ENCODE assay signal across 16 mouse cellular contexts in genomic region chr12:55463087-55463486, GRCm38 (mm10). TPM values are rescaled to one million over a fixed set of nuclear protein-coding genes. Genes with fewer than 3 reads are reported as not detected.
A peak's percentile ranks its signal among the peaks of the same experiment; 100 is the strongest.
DNase-seq lines count a peak whose midpoint lies in the region; ATAC-seq and TF ChIP-seq lines count a peak whose summit lies in the region.
"Had no signal": no experiment of that assay in that cellular context is flagged by ENCODE, and none has a peak within 500 bp of the region (broad histone marks: within the 10 kb centered on the region; RNA-seq: fewer than 3 reads in every experiment).

No protein-coding gene starts in this region.

- no peaks in the 10 kb centered on the region for H3K36me3 ChIP-seq in forebrain, postnatal 0 days (ENCODE audit: insufficient read depth)
- no peaks in the 10 kb centered on the region for H3K36me3 ChIP-seq in forebrain, embryonic 16.5 days (ENCODE audit: control insufficient read depth, insufficient read depth)
- no peaks in the 10 kb centered on the region for H3K36me3 ChIP-seq in lung, postnatal 0 days (ENCODE audit: insufficient read depth, low read length)
- H3K36me3 ChIP-seq in embryonic facial prominence, embryonic 14.5 days (ENCODE audit: control insufficient read depth, insufficient read depth, low read length): no peaks in the 10 kb centered on the region
- H3K36me3 ChIP-seq in stomach, embryonic 15.5 days: no peaks in the 10 kb centered on the region
- no peaks in the 10 kb centered on the region for H3K36me3 ChIP-seq in midbrain, embryonic 11.5 days (ENCODE audit: control insufficient read depth, insufficient read depth, low read length)
- H3K36me3 ChIP-seq: forebrain, embryonic 12.5 days; G1E had no signal

- TF ChIP-seq CTCF in forebrain, postnatal 0 days (IDR thresholded peaks at IDR 0.05; ENCODE audit: low read depth): no peak
- no peak for TF ChIP-seq CTCF in lung, postnatal 0 days (IDR thresholded peaks at IDR 0.05)

- intact Hi-C loops in left cerebral cortex, postnatal 25 days (cut with DNase I): no loop called here

- 70% methylated on average over 5 of the region's 5 CpGs for WGBS in forebrain, postnatal 0 days
- WGBS in forebrain, embryonic 16.5 days: 76% methylated on average over 5 of the region's 5 CpGs
- 76% methylated on average over 5 of the region's 5 CpGs for WGBS in lung, postnatal 0 days
- 77% methylated on average over 5 of the region's 5 CpGs for WGBS in embryonic facial prominence, embryonic 14.5 days
- 84% methylated on average over 5 of the region's 5 CpGs for WGBS in stomach, embryonic 15.5 days
- WGBS in midbrain, embryonic 11.5 days: 82% methylated on average over 5 of the region's 5 CpGs

- no peak overlapping the region for H3K9ac ChIP-seq in forebrain, postnatal 0 days
- no peak overlapping the region for H3K9ac ChIP-seq in forebrain, embryonic 16.5 days (replicated peaks; ENCODE audit: low read depth, low read length)
- H3K9ac ChIP-seq in lung, postnatal 0 days (replicated peaks; ENCODE audit: low read depth): no peak overlapping the region
- no peak overlapping the region for H3K9ac ChIP-seq in embryonic facial prominence, embryonic 14.5 days (ENCODE audit: low read depth, low read length)
- no peak overlapping the region for H3K9ac ChIP-seq in stomach, embryonic 15.5 days
- no peak overlapping the region for H3K9ac ChIP-seq in midbrain, embryonic 11.5 days (ENCODE audit: low read length)
- H3K9ac ChIP-seq: forebrain, embryonic 12.5 days had no signal

- ATAC-seq in forebrain, postnatal 0 days: no peak
- no peak for ATAC-seq in forebrain, embryonic 16.5 days
- ATAC-seq in lung, postnatal 0 days: no peak
- no peak for ATAC-seq in embryonic facial prominence, embryonic 14.5 days (ENCODE audit: low read depth)
- ATAC-seq in stomach, embryonic 15.5 days (ENCODE audit: insufficient read depth, low FRiP score, low read depth): no peak
- no peak for ATAC-seq in midbrain, embryonic 11.5 days (ENCODE audit: low FRiP score)

- H3K4me2 ChIP-seq in forebrain, postnatal 0 days (ENCODE audit: low read depth): no peak overlapping the region
- no peak overlapping the region for H3K4me2 ChIP-seq in forebrain, embryonic 16.5 days (ENCODE audit: low read length)
- H3K4me2 ChIP-seq in lung, postnatal 0 days (replicated peaks; ENCODE audit: low read depth, low read length): no peak overlapping the region
- H3K4me2 ChIP-seq in embryonic facial prominence, embryonic 14.5 days (ENCODE audit: low read depth, low read length): no peak overlapping the region
- H3K4me2 ChIP-seq in stomach, embryonic 15.5 days: no peak overlapping the region
- no peak overlapping the region for H3K4me2 ChIP-seq in midbrain, embryonic 11.5 days
- H3K4me2 ChIP-seq: forebrain, embryonic 12.5 days had no signal

- no peak for DNase-seq in forebrain, postnatal 0 days
- no peak for DNase-seq in lung, postnatal 0 days (ENCODE audit: low spot score)
- DNase-seq in lung, postnatal 36 days: no peak
- DNase-seq in embryonic facial prominence, embryonic 14.5 days (ENCODE audit: low spot score): no peak
- no peak for DNase-seq in midbrain, embryonic 11.5 days (ENCODE audit: low spot score, missing footprints)
- DNase-seq in left cerebral cortex, postnatal 25 days (ENCODE audit: low spot score in 2 of 2): no peak
- DNase-seq: gastrocnemius, adult 2 months; kidney, adult 18-20 months; layer of hippocampus, adult 9-11 months; liver; right cerebral cortex, postnatal 4 days had no signal

- H3K27me3 ChIP-seq in forebrain, postnatal 0 days (ENCODE audit: insufficient read depth, low read length): no peaks in the 10 kb centered on the region
- no peaks in the 10 kb centered on the region for H3K27me3 ChIP-seq in forebrain, embryonic 16.5 days (replicated peaks; ENCODE audit: control insufficient read depth, insufficient read depth, low read length)
- H3K27me3 ChIP-seq in lung, postnatal 0 days (replicated peaks; ENCODE audit: insufficient read depth, low read length): no peaks in the 10 kb centered on the region
- H3K27me3 ChIP-seq in embryonic facial prominence, embryonic 14.5 days (replicated peaks; ENCODE audit: control insufficient read depth, insufficient read depth, low read length): no peaks in the 10 kb centered on the region
- H3K27me3 ChIP-seq in stomach, embryonic 15.5 days (replicated peaks): no peaks in the 10 kb centered on the region
- no peaks in the 10 kb centered on the region for H3K27me3 ChIP-seq in midbrain, embryonic 11.5 days (ENCODE audit: control insufficient read depth, insufficient read depth, low read length)

- H3K9me3 ChIP-seq in forebrain, postnatal 0 days (ENCODE audit: low read length): no peaks in the 10 kb centered on the region
- no peaks in the 10 kb centered on the region for H3K9me3 ChIP-seq in forebrain, embryonic 16.5 days (ENCODE audit: control insufficient read depth, low read length)
- no peaks in the 10 kb centered on the region for H3K9me3 ChIP-seq in lung, postnatal 0 days (ENCODE audit: low read length)
- no peaks in the 10 kb centered on the region for H3K9me3 ChIP-seq in embryonic facial prominence, embryonic 14.5 days (ENCODE audit: control insufficient read depth, low read length)
- no peaks in the 10 kb centered on the region for H3K9me3 ChIP-seq in stomach, embryonic 15.5 days
- H3K9me3 ChIP-seq in midbrain, embryonic 11.5 days (ENCODE audit: control insufficient read depth, low read length): no peaks in the 10 kb centered on the region
- H3K9me3 ChIP-seq: forebrain, embryonic 12.5 days; G1E had no signal

- no peak for TF ChIP-seq EP300 in lung, postnatal 0 days (IDR thresholded peaks at IDR 0.05)

- H3K4me1 ChIP-seq in forebrain, postnatal 0 days (ENCODE audit: insufficient read depth): peaks cover 20% of the 10 kb centered on the region
- peaks cover 33% of the 10 kb centered on the region for H3K4me1 ChIP-seq in forebrain, embryonic 16.5 days (replicated peaks; ENCODE audit: control insufficient read depth, insufficient read depth, low read length)
- peaks cover 60% of the 10 kb centered on the region for H3K4me1 ChIP-seq in lung, postnatal 0 days (ENCODE audit: insufficient read depth, low read depth, low read length)
- H3K4me1 ChIP-seq in embryonic facial prominence, embryonic 14.5 days (ENCODE audit: control insufficient read depth, insufficient read depth, low read length): peaks cover 66% of the 10 kb centered on the region
- H3K4me1 ChIP-seq in stomach, embryonic 15.5 days: peaks cover 43% of the 10 kb centered on the region
- peaks cover 22% of the 10 kb centered on the region for H3K4me1 ChIP-seq in midbrain, embryonic 11.5 days (ENCODE audit: control insufficient read depth, insufficient read depth, low read length)

- H3K4me3 ChIP-seq in forebrain, postnatal 0 days (ENCODE audit: low read depth, low read length): no peak overlapping the region
- H3K4me3 ChIP-seq in forebrain, embryonic 16.5 days (replicated peaks; ENCODE audit: low read length): no peak overlapping the region
- H3K4me3 ChIP-seq in lung, postnatal 0 days (ENCODE audit: low read depth, low read length): no peak overlapping the region
- no peak overlapping the region for H3K4me3 ChIP-seq in embryonic facial prominence, embryonic 14.5 days (ENCODE audit: low read depth, low read length)
- no peak overlapping the region for H3K4me3 ChIP-seq in stomach, embryonic 15.5 days (replicated peaks)
- H3K4me3 ChIP-seq in midbrain, embryonic 11.5 days (ENCODE audit: low read depth, low read length): no peak overlapping the region
- H3K4me3 ChIP-seq: forebrain, embryonic 12.5 days had no signal

- H3K27ac ChIP-seq in forebrain, postnatal 0 days (ENCODE audit: low read depth, low read length): 0 out of 2 replicates have a peak overlapping the region, but pooled peaks have one; percentile 9
- no peak overlapping the region for H3K27ac ChIP-seq in forebrain, embryonic 16.5 days (ENCODE audit: low read length)
- peak overlapping the region; percentile 73 for H3K27ac ChIP-seq in lung, postnatal 0 days (ENCODE audit: low read length)
- H3K27ac ChIP-seq in embryonic facial prominence, embryonic 14.5 days (replicated peaks; ENCODE audit: low read depth, low read length): peak overlapping the region; percentile 85
- 0 out of 2 replicates have a peak overlapping the region, but pooled peaks have one; percentile 12 for H3K27ac ChIP-seq in stomach, embryonic 15.5 days
- no peak overlapping the region for H3K27ac ChIP-seq in midbrain, embryonic 11.5 days (ENCODE audit: low read depth, low read length)
- H3K27ac ChIP-seq: macrophage had no signal

RNA-seq across cellular contexts. Expression of gene Nfkbia, which starts 29.4 kb away (rescaled TPM):
- total RNA-seq in forebrain, postnatal 0 days (2014; rRNA removed): 43.5 and 48.2 TPM in 2 replicates
- polyA plus RNA-seq in forebrain, postnatal 0 days (2015; fragmentation: Nextera tagmentation; extraction: Ambion mirVana): 61.9 and 75.8 TPM in 2 replicates
- polyA plus RNA-seq in forebrain, embryonic 16.5 days (2015; fragmentation: Nextera tagmentation; extraction: Ambion mirVana): 53.4 and 58.5 TPM in 2 replicates
- polyA plus RNA-seq in lung, postnatal 0 days (2015; fragmentation: Nextera tagmentation; extraction: Ambion mirVana): 184 and 297 TPM in 2 replicates
- 101 and 102 TPM in 2 replicates for polyA plus RNA-seq in embryonic facial prominence, embryonic 14.5 days (2014; fragmentation: Nextera tagmentation; extraction: Ambion mirVana)
- polyA plus RNA-seq in stomach, embryonic 15.5 days (2015; fragmentation: Nextera tagmentation; extraction: Ambion mirVana): 78.4 and 81.8 TPM in 2 replicates
- polyA plus RNA-seq in midbrain, embryonic 11.5 days (2014; fragmentation: Nextera tagmentation; extraction: Ambion mirVana): 43.1 and 45.0 TPM in 2 replicates
- total RNA-seq in left cerebral cortex, postnatal 25 days (2021): 10 to 100 TPM; 28.5 to 31.7 TPM

Comparison
In these comparisons a context has a peak if more than half of its experiments do, and no peak if none do; other contexts are left out.
1. H3K27ac ChIP-seq: peak in forebrain, postnatal 0 days (single experiment), lung, postnatal 0 days (single experiment), embryonic facial prominence, embryonic 14.5 days (single experiment) and stomach, embryonic 15.5 days (single experiment); none in forebrain, embryonic 16.5 days (single experiment) and midbrain, embryonic 11.5 days (single experiment).